Mouse (Mus musculus) heart, adult 2 months (tissue): ENCODE measurements around the gene Dstn.

ENCODE experiments used
- CTCF ChIP-seq: fragments of 200-600 bp; IDR thresholded peaks from 2 replicates; pipeline ENCODE4 v1.8.1; 2022; ENCODE audit warnings: antibody characterized with exemption, mild to moderate bottlenecking, moderate library complexity
- EP300 ChIP-seq: fragments of 200-500 bp; IDR thresholded peaks from 2 replicates; pipeline ENCODE4 v1.6.1; 2011; ENCODE audit warnings: low read depth, low read length, control low read depth; ENCODE audit not compliant: insufficient read depth
- POLR2A ChIP-seq: fragments of 200-500 bp; IDR thresholded peaks from 2 replicates; pipeline ENCODE4 v1.6.1; 2011; ENCODE audit warnings: mild to moderate bottlenecking, low read depth, low read length, control low read depth; ENCODE audit not compliant: insufficient read depth

- TF ChIP-seq CTCF (peak; percentile 46), POLR2A (no peak), EP300 (no peak)
These were observed 63.5 kb downstream of the Dstn start for GRCm38 (mm10) chr2:143978444-143979147.
